Mouse (Mus musculus) gastrocnemius, postnatal 36 days (tissue): ENCODE measurements around the gene Glmn. TPM values are rescaled to one million over a fixed set of nuclear protein-coding genes. Genes with fewer than 3 reads are reported as not detected.
A peak's percentile ranks its signal among the peaks of the same experiment; 100 is the strongest.

Source experiments
- DNase-seq, 2 experiments: peaks; one replicate each; pipeline ENCODE4 v3.0.0; 2022
- intact Hi-C: fragments of 180-260 bp; cut with DNase I; formaldehyde crosslinking; loops from one replicate; pipeline ENCODE4 v1.15.1; 2025
- long read RNA-seq, 2 experiments: library from polyadenylated mRNA; stranded (forward); transcript quantifications; one replicate each; pipeline ENCODE4 v2.0.0; 2021
- total RNA-seq, 2 experiments: library from RNA; stranded (reverse); gene quantifications; 2 replicates each; pipeline ENCODE4 v1.2.3; 2021

The Glmn gene
- 1 to 10 TPM; 4.9 to 7.1 TPM for total RNA-seq
- long read RNA-seq, experiment 1, partial matches to known transcripts, result 1 of 6 reads
- long read RNA-seq, experiment 1, other reads (novel, unspliced or antisense), result 1 of 6 reads
- long read RNA-seq, experiment 2, partial matches to known transcripts, result 0 of 7 reads
- long read RNA-seq, experiment 2, other reads (novel, unspliced or antisense), result 3 of 7 reads

- intact Hi-C loops, result loop anchor here (10.0 kb wide), 1 partner anchor 163 kb away; the partner anchor contains the start of genes Btbd8 and Lpcat2b
- peak; percentile 69 to 86 for DNase-seq
Observed at GRCm38 (mm10) chr5:107597301-107598077, at the start of gene Glmn, which contains the start of gene Rpap2. Gene Glmn, minus strand, starts transcription at chr5:107597888. Gene Rpap2, plus strand, starts transcription at chr5:107597373.

- DNase-seq, result no peak
- intact Hi-C loops, result no loop called here
Observed at GRCm38 (mm10) chr5:107645935-107646334, 48.2 kb upstream of the Glmn start.

DNA sequence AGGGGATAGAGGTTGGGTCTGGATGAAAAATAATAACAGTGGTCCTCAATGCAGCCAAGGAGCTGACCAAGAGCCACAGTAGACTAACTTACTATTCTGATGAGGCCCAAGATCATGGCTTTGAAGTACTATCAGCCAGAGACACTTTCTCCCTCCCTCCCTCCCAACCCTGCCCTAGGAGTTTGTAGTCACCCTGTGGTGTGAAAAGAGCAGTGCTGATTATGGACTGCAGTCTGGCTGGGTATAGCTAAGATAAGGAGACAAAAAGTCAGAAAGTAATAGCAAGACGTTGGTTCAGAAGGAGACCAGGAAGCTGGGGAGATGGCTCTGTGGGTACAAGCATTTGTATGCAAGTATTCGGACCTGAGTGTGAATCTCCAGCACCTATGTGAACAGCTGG lies 46.9 kb upstream of the Glmn start:
- intact Hi-C loops, result no loop called here
- no peak for DNase-seq

DNA sequence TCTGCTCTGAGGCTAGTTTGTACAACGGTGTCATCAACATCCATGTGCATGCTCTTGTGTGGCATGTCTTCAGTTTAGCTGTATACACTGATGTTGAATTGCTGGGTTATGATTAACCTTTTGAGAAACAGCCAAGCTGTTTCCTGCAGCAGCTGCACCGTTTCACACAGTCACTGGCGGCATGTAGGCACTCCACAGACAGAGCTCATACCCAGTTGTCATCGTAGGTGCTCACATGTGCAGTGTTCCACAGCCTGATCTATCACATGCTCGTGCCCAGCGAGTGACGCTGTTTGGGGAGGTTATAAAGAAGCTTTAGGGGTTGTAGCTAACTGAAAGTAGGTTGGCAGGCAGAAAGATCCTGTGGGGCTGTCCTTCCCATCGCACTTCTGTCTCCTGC lies 40.7 kb upstream of the Glmn start:
- no peak for DNase-seq
- intact Hi-C loops, result no loop called here

DNA sequence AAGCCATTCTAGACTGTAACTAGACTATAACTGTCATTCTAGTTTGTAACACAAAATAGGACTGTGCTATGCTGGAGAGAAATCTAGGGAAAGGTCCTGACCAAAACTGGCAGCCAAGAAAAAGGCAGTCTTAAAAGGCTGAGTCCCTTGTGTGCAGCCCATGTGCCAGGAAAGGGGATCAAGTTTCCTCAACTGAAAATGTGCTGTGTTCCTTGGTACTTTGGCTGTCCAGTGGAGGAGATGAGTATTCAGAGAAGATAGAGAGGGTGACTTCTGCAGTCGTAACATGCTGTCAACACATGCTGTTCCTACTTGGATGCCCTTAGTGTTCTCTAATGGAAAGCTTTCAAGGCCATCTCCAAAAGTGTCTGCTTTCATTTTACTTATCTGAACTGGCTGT lies 39.4 kb upstream of the Glmn start:
- intact Hi-C loops, result no loop called here
- DNase-seq, result no peak

GRCm38 (mm10) chr5:107633651-107634050 lies 36.0 kb upstream of the Glmn start:
- intact Hi-C loops, result no loop called here
- no peak for DNase-seq

- DNase-seq, result no peak
- intact Hi-C loops, result no loop called here
Observed at GRCm38 (mm10) chr5:107621327-107621726, 23.6 kb upstream of the Glmn start.

DNA sequence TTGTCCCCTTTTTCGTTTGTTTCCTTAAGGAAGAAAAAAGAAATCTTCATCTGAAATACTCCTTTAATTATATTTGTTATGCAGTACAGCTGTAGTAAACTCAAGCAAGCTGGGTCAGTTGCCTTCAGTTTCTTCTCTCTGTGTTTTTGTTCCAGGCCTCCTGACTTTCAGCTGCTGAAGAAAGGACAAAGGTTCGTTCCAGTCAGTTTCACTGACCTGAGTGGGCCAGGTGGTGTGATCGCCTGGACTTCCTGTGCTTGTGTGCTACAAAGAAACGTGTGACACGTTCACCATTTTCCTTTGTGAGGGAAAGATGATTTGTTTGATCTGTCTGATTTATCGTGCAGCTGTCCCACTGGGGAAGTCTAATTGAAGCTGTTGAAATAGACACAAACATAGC lies 20.3 kb upstream of the Glmn start:
- DNase-seq, result no peak
- intact Hi-C loops, result loop anchor here (10.0 kb wide), 1 partner anchor 177 kb away; no protein-coding TSS in a partner anchor

DNA sequence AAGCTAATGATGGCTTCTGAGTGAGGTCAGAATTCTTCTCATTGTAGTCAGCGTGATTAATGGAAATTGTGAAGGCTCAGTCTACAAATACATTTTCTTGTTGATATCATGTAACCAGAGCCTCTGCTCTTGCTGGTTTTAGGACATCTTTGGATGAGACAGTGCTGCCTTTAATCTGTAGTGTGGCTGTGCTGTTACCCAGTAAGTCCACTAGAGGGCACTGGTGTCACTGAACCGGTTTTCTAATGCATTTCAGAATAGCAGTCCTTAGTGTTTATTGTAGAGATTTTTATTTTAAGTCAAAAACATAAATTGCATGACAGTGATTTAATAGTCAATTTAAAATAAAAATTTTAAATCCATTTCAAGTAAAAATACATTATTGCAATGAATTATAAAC lies 13.5 kb upstream of the Glmn start:
- intact Hi-C loops, result loop anchor here (10.0 kb wide), 1 partner anchor 184 kb away; no protein-coding TSS in a partner anchor
- DNase-seq, result no peak

DNA sequence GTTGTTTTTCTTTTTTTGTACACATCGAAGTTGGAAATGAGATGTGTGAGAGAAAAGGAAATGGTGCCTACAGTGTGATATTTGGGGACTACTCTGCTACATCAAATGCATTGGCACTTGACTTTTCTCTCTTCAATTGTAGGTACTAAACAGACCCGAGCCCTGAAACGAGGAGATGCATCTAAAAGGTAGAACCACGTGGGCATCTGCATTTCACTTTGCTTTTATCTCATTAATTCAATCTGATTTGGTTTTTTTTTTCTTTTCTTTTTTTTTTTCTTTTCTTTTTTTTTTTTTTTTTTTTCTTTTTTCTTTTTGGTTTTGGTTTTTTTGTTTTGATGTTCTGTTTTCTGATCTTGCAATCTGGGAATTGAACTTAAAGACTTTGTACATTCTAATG lies 692 bp upstream of the Glmn start:
- no peak for DNase-seq
- intact Hi-C loops, result loop anchor here (10.0 kb wide), 1 partner anchor 164 kb away; the partner anchor contains the start of genes Btbd8 and Lpcat2b

DNA sequence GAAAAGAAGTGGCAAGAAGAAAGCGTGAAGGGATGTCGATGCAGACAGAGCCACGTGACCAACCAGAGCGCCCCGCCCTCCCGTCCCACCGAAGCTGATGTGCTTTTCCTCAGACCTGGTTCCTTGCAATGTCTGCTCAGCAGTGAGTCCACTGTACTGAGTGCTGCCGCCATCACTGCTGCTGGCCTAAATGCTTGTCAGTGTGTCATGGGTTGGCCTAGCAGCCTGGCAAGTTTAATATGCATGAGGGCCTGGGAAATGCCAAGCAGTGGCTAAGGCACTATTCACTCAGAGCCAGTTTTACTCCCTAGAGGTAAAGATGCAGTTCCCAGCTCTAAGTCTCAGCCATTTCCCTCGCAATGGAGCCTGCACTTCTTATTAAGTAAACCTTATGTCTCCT lies 28.5 kb downstream of the Glmn start:
- intact Hi-C loops, result no loop called here
- no peak for DNase-seq

- no peak for DNase-seq
- intact Hi-C loops, result no loop called here
Observed at GRCm38 (mm10) chr5:107556969-107557368, 40.7 kb downstream of the Glmn start.

- DNase-seq, result no peak
- intact Hi-C loops, result no loop called here
Observed at GRCm38 (mm10) chr5:107554336-107554735, 43.4 kb downstream of the Glmn start.

GRCm38 (mm10) chr5:107548444-107548843 lies 49.2 kb downstream of the Glmn start:
- no peak for DNase-seq
- intact Hi-C loops, result no loop called here

DNA sequence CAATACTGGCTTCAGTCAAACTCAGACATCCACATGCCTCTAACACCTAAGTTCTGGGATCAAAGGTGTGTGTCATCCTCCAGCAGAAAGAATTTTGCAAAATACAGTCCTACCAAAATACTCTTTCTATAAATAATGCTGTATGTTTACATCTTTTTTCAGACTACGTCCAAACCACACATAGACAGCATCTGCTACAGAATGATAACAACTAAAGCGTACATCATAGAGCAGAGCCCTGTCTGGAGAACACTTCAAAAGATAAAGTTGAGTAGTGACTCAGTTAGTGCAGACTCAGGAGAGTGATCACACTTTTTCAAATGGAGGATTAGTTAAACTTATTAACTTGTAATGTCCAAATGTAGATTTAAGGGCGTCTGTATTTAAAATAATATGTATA lies 49.7 kb downstream of the Glmn start:
- intact Hi-C loops, result no loop called here
- no peak for DNase-seq

DNA sequence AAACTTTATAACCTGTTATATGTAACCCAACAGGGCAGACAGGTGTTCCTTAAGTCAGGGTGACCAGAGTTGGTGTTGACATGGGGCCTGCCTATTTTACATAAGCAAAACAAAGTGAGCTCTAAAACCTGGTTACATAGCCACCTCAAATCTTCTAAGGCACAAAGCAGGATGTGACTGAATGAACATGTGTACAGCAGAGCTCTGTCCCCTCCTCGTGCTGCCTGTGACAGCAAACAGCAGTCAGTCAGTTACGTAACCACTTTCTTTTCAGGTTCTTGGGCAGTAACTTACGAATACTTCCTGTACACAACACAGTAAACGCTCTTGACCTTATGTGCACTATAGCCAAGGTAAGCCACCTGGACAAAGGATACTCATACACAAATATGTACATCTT lies 51.8 kb downstream of the Glmn start:
- intact Hi-C loops, result no loop called here
- DNase-seq, result no peak

DNA sequence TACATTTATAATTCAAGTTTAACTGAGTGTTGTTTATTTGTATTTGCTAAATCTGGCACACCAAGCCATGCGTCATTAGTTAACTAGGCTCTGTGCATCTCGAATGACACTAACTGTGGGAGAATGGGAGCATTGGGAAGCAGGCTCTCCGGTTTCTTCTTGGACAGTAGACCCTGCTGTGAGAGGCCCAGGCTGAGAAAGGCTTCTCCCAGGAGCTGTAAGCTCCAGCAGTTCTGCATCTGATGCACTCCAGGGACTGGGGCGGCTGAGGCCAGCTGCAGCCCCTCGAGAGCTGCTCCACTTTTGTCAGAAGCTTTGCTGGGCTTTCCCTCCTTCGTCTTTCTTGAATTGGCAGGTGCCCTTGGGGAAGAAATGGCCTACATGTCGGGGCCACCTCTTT lies 56.0 kb downstream of the Glmn start:
- intact Hi-C loops, result no loop called here
- DNase-seq, result peak; percentile 30 to 48

DNA sequence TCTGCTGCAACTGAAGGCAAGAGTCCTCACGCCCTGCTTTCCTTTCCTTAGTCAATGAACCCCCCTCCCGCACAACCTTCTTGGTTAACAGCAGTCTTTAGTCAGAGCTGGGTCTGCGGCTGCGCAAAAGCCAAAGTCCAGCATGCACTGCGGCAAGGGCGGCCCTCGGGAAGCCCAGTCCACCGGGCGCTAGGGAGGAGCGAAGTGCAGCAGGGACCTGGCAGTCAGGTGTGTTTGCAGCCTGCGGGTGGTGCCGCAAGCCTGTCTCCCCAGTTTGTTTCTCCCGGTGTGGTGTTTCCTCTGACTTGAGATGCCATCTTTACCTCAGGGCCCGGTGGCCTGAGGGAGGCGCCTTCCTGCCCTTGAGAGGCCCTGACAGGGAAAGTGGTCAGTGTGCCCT lies 63.1 kb downstream of the Glmn start, which contains the start of gene 1700028K03Rik:
Gene 1700028K03Rik, plus strand, starts transcription at position 129 of the 400 bp plus-strand sequence.
- intact Hi-C loops, result no loop called here
- DNase-seq, result no peak

GRCm38 (mm10) chr5:107533590-107533989 lies 64.1 kb downstream of the Glmn start:
- no peak for DNase-seq
- intact Hi-C loops, result no loop called here

GRCm38 (mm10) chr5:107528856-107529255 lies 68.8 kb downstream of the Glmn start:
- no peak for DNase-seq
- intact Hi-C loops, result no loop called here

DNA sequence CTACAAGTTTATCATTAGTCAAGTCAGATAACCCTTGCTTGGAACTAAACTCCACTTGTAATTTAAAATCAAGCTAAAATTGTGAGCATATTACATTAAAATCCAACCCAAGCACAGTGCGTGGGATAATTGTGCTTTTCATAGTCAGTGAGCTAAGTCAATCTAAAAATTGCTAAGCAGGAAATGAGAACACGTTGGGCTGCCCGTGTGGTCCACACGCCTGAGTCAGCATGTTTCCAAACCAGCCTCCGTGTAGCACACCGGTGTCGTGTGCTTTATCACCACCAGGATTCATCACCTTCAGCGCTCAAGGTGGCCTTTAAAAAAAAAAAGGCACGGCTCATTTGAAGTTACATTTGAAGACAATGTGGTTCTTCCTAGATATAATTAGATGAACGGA lies 73.4 kb downstream of the Glmn start:
- no peak for DNase-seq
- intact Hi-C loops, result no loop called here

GRCm38 (mm10) chr5:107521897-107522296 lies 75.8 kb downstream of the Glmn start:
- intact Hi-C loops, result no loop called here
- peak in 1 of 2 experiments; percentile 13 for DNase-seq
